Mouse (Mus musculus) MEL (cell line): ENCODE data around the gene Ntmt1.

Experiments used
- CHD1 ChIP-seq: IDR thresholded peaks from 2 replicates; pipeline ENCODE4 v1.6.1; 2012; ENCODE audit warnings: low read depth, mild to moderate bottlenecking, inconsistent platforms, low read length, improper control_type of control experiment
- CTCF ChIP-seq, 3 experiments: IDR thresholded peaks in 2 of 3; conservative IDR thresholded peaks in 1 of 3; 2 replicates each; pipeline ENCODE4 v1.5.1; 2011 to 2012; ENCODE audit warnings: low read length in 3 of 3, low read depth in 2 of 3, mild to moderate bottlenecking in 2 of 3, improper control_type of control experiment in 1 of 3, inconsistent platforms in 1 of 3, mixed read lengths in 1 of 3, moderate library complexity in 1 of 3; ENCODE audit not compliant: control insufficient read depth in 1 of 3, insufficient read depth in 1 of 3, poor library complexity in 1 of 3, severe bottlenecking in 1 of 3
- EP300 ChIP-seq, 2 experiments: IDR thresholded peaks; 2 replicates each; pipeline ENCODE4 v1.6.1; 2011; ENCODE audit warnings: improper control_type of control experiment in 2 of 2, low read length in 2 of 2, low read depth in 1 of 2, mild to moderate bottlenecking in 1 of 2
- ETS1 ChIP-seq: IDR thresholded peaks from 2 replicates; pipeline ENCODE4 v1.6.1; 2012; ENCODE audit warnings: low read depth, mild to moderate bottlenecking, inconsistent platforms, low read length, improper control_type of control experiment, moderate library complexity
- MEF2A ChIP-seq: IDR thresholded peaks from 2 replicates; pipeline ENCODE4 v1.6.1; 2014; ENCODE audit warnings: low read depth, mild to moderate bottlenecking, inconsistent platforms, low read length, improper control_type of control experiment; ENCODE audit not compliant: poor library complexity, insufficient replicate concordance, severe bottlenecking; ENCODE audit errors: extremely low read depth
- NRF1 ChIP-seq: IDR thresholded peaks from 2 replicates; pipeline ENCODE4 v1.6.1; 2014; ENCODE audit warnings: low read depth, mild to moderate bottlenecking, inconsistent platforms, low read length, improper control_type of control experiment, moderate library complexity; ENCODE audit not compliant: poor library complexity, insufficient read depth, severe bottlenecking
- POLR2A ChIP-seq, 2 experiments: IDR thresholded peaks; 2 replicates each; pipeline ENCODE4 v1.6.1; 2011 to 2012; ENCODE audit warnings: low read length in 2 of 2, mild to moderate bottlenecking in 2 of 2, control low read depth in 1 of 2, improper control_type of control experiment in 1 of 2, low read depth in 1 of 2, moderate library complexity in 1 of 2; ENCODE audit not compliant: control insufficient read depth in 1 of 2, insufficient read depth in 1 of 2, poor library complexity in 1 of 2
- POLR2AphosphoS2 ChIP-seq: IDR thresholded peaks from 2 replicates; pipeline ENCODE4 v1.6.1; 2011; ENCODE audit warnings: low read length, improper control_type of control experiment
- RCOR1 ChIP-seq: IDR thresholded peaks from 2 replicates; pipeline ENCODE4 v1.6.1; 2012; ENCODE audit warnings: low read depth, mild to moderate bottlenecking, inconsistent platforms, low read length, improper control_type of control experiment
- TAL1 ChIP-seq: IDR thresholded peaks from 2 replicates; pipeline ENCODE4 v1.6.1; 2012; ENCODE audit warnings: mild to moderate bottlenecking, inconsistent platforms, low read length, moderate library complexity, mixed read lengths
- ZC3H11A ChIP-seq: IDR thresholded peaks from 2 replicates; pipeline ENCODE4 v1.6.1; 2012; ENCODE audit warnings: low read depth, mild to moderate bottlenecking, inconsistent platforms, low read length, improper control_type of control experiment

- TF ChIP-seq CTCF (IDR thresholded peaks at IDR 0.05 in 2 of 3, conservative IDR thresholded peaks at IDR 0.05 in 1 of 3; ENCODE audit: control insufficient read depth in 1 of 3, insufficient read depth in 1 of 3, low read depth in 2 of 3, low read length in 3 of 3, poor library complexity in 1 of 3, severe bottlenecking in 1 of 3) = no peak
- TF ChIP-seq POLR2A (IDR thresholded peaks at IDR 0.05; ENCODE audit: control insufficient read depth in 1 of 2, insufficient read depth in 1 of 2, low read depth in 1 of 2, low read length in 2 of 2, poor library complexity in 1 of 2) = no peak
- no peak for TF ChIP-seq EP300 (IDR thresholded peaks at IDR 0.05; ENCODE audit: low read depth in 1 of 2, low read length in 2 of 2)
- no peak for TF ChIP-seq RCOR1
- no peak for TF ChIP-seq ZC3H11A
- no peak for TF ChIP-seq POLR2AphosphoS2
- TF ChIP-seq ETS1 = no peak
- TF ChIP-seq NRF1 = no peak
- TF ChIP-seq MEF2A = no peak
- TF ChIP-seq TAL1 = no peak
- TF ChIP-seq CHD1 = no peak
Observed at GRCm38 (mm10) chr2:30759858-30760547, 47.6 kb upstream of the Ntmt1 start.
